Mouse (Mus musculus) CH12.LX (cell line): ENCODE measurements around the gene Polr2l. TPM values are rescaled to one million over a fixed set of nuclear protein-coding genes. Genes with fewer than 3 reads are reported as not detected.

Source experiments
- DNase-seq: peaks from one replicate; pipeline ENCODE4 v3.0.0-alpha.2; 2013; ENCODE audit errors: extremely low read depth
- H3K27ac ChIP-seq: 2 replicates; pipeline ENCODE4 v1.5.1; 2012; ENCODE audit warnings: low read depth, mild to moderate bottlenecking, control low read depth, moderate library complexity; ENCODE audit not compliant: insufficient read depth
- H3K27me3 ChIP-seq: replicated peaks from 2 replicates; pipeline ENCODE3; 2012; ENCODE audit warnings: inconsistent platforms
- H3K36me3 ChIP-seq, 2 experiments: replicated peaks in 1 of 2; 2 replicates each; pipeline versions ENCODE3 to v1.6.1; 2012; ENCODE audit warnings: inconsistent platforms in 1 of 2, low read length in 1 of 2, mild to moderate bottlenecking in 1 of 2, mixed read lengths in 1 of 2, moderate library complexity in 1 of 2; ENCODE audit not compliant: control insufficient read depth in 1 of 2, insufficient read depth in 1 of 2
- H3K4me1 ChIP-seq, 2 experiments: 2 replicates each; pipeline ENCODE4 v1.6.1; 2012; ENCODE audit warnings: inconsistent platforms in 1 of 2, moderate library complexity in 1 of 2; ENCODE audit not compliant: insufficient read depth in 2 of 2, control insufficient read depth in 1 of 2
- H3K4me2 ChIP-seq: 2 replicates; pipeline ENCODE4 v1.6.1; 2012; ENCODE audit warnings: low read depth, mild to moderate bottlenecking, control low read depth; ENCODE audit not compliant: poor library complexity, insufficient read depth, severe bottlenecking
- H3K4me3 ChIP-seq, 3 experiments: fragments of 150-350 bp in 1 of 3; sonication (generic) in 1 of 3; replicated peaks in 1 of 3; 2 replicates each; pipeline versions ENCODE3 to v1.5.1; 2011 to 2012; ENCODE audit warnings: low read depth in 2 of 3, low read length in 2 of 3, mild to moderate bottlenecking in 2 of 3, moderate library complexity in 2 of 3, control low read depth in 1 of 3, improper control_type of control experiment in 1 of 3, inconsistent platforms in 1 of 3, mixed read lengths in 1 of 3; ENCODE audit not compliant: poor library complexity in 1 of 3
- H3K79me2 ChIP-seq: replicated peaks from 2 replicates; pipeline ENCODE4 v1.6.1; 2012; ENCODE audit warnings: mild to moderate bottlenecking, moderate library complexity; ENCODE audit not compliant: control insufficient read depth, poor library complexity, insufficient read depth, severe bottlenecking; ENCODE audit errors: extremely low read depth
- H3K9ac ChIP-seq: 2 replicates; pipeline ENCODE4 v1.6.1; 2012; ENCODE audit warnings: low read depth, mild to moderate bottlenecking, control low read depth, moderate library complexity; ENCODE audit not compliant: insufficient read depth
- H3K9me3 ChIP-seq: replicated peaks from 2 replicates; pipeline ENCODE3; 2012; ENCODE audit warnings: low read length, inconsistent platforms, mixed read lengths
- BHLHE40 ChIP-seq: IDR thresholded peaks from 2 replicates; pipeline ENCODE4 v1.6.1; 2011; ENCODE audit warnings: mild to moderate bottlenecking, low read depth, low read length, improper control_type of control experiment
- ELF1 ChIP-seq: IDR thresholded peaks from 2 replicates; pipeline ENCODE4 v1.6.1; 2014; ENCODE audit warnings: low read depth, mild to moderate bottlenecking, inconsistent platforms, low read length, improper control_type of control experiment
- EP300 ChIP-seq: IDR thresholded peaks from 2 replicates; pipeline ENCODE4 v1.6.1; 2011; ENCODE audit warnings: low read length, improper control_type of control experiment
- ETS1 ChIP-seq: conservative IDR thresholded peaks from 2 replicates; pipeline ENCODE4 v1.6.1; 2012; ENCODE audit warnings: low read depth, mild to moderate bottlenecking, inconsistent platforms, low read length, improper control_type of control experiment, moderate library complexity
- IRF4 ChIP-seq: IDR thresholded peaks from 2 replicates; pipeline ENCODE4 v1.6.1; 2014; ENCODE audit warnings: low read depth, mild to moderate bottlenecking, inconsistent platforms, low read length, improper control_type of control experiment
- JUN ChIP-seq: IDR thresholded peaks from 2 replicates; pipeline ENCODE4 v1.6.1; 2011; ENCODE audit warnings: low read depth, mild to moderate bottlenecking, low read length, improper control_type of control experiment, moderate library complexity; ENCODE audit not compliant: insufficient read depth
- JUND ChIP-seq: conservative IDR thresholded peaks from 2 replicates; pipeline ENCODE4 v1.6.1; 2011; ENCODE audit warnings: low read depth, low read length, improper control_type of control experiment
- MAFK ChIP-seq: IDR thresholded peaks from 2 replicates; pipeline ENCODE4 v1.6.1; 2011; ENCODE audit warnings: low read length, improper control_type of control experiment; ENCODE audit not compliant: insufficient replicate concordance
- MAX ChIP-seq: IDR thresholded peaks from 2 replicates; pipeline ENCODE4 v1.6.1; 2011; ENCODE audit warnings: low read length, improper control_type of control experiment
- MEF2A ChIP-seq: IDR thresholded peaks from 2 replicates; pipeline ENCODE4 v1.6.1; 2014; ENCODE audit warnings: low read depth, mild to moderate bottlenecking, inconsistent platforms, low read length, improper control_type of control experiment, borderline replicate concordance
- MXI1 ChIP-seq: IDR thresholded peaks from 2 replicates; pipeline ENCODE4 v1.6.1; 2011; ENCODE audit warnings: mild to moderate bottlenecking, low read depth, low read length, improper control_type of control experiment
- MYC ChIP-seq: IDR thresholded peaks from 2 replicates; pipeline ENCODE4 v1.6.1; 2011; ENCODE audit warnings: low read depth, mild to moderate bottlenecking, improper control_type of control experiment, low read length
- NELFE ChIP-seq: IDR thresholded peaks from 2 replicates; pipeline ENCODE4 v1.6.1; 2011; ENCODE audit warnings: low read depth, low read length, improper control_type of control experiment
- PAX5 ChIP-seq: IDR thresholded peaks from 2 replicates; pipeline ENCODE4 v1.6.1; 2012; ENCODE audit warnings: low read length, inconsistent platforms, mixed read lengths
- SMC3 ChIP-seq: IDR thresholded peaks from 2 replicates; pipeline ENCODE4 v1.6.1; 2011; ENCODE audit warnings: low read depth, low read length, improper control_type of control experiment
- TBP ChIP-seq: conservative IDR thresholded peaks from 2 replicates; pipeline ENCODE4 v1.6.1; 2011; ENCODE audit warnings: low read depth, low read length, improper control_type of control experiment
- UBTF ChIP-seq: IDR thresholded peaks from 2 replicates; pipeline ENCODE4 v1.6.1; 2012; ENCODE audit warnings: low read depth, mild to moderate bottlenecking, inconsistent platforms, low read length, improper control_type of control experiment, moderate library complexity
- USF1 ChIP-seq: IDR thresholded peaks from 2 replicates; pipeline ENCODE4 v1.6.1; 2014; ENCODE audit warnings: low read depth, mild to moderate bottlenecking, inconsistent platforms, low read length, improper control_type of control experiment
- dilution Hi-C: fragments of 300-500 bp; cut with MboI; formaldehyde crosslinking; loops from 2 replicates; pipeline ENCODE4 v1.14.3; 2020; ENCODE audit warnings: low sequenced_read_pairs; ENCODE audit not compliant: extremely low pct_unique_long_range_greater_than_20kb, extremely low pct_ligation_motif_present
- in situ Hi-C: fragments of 300-500 bp; cut with MboI; formaldehyde crosslinking; loops from 3 replicates; pipeline ENCODE4 v1.14.3; 2019; ENCODE audit warnings: low sequenced_read_pairs, low pct_ligation_motif_present, low pct_unique_long_range_greater_than_20kb, mixed read lengths
- polyA plus RNA-seq: library from polyadenylated mRNA; unstranded; fragments of >175 nt; gene quantifications from 2 replicates; pipeline ENCODE4 v1.2.1, GENCODE M21; 2012; ENCODE audit warnings: low read depth; ENCODE audit not compliant: insufficient read length
- total RNA-seq, 2 experiments: library from RNA; depleted of rRNA; stranded (reverse); fragments of 300-350 nt in 1 of 2; fragments of >200 nt in 1 of 2; gene quantifications; 2 replicates each; pipeline ENCODE4 v1.2.3; 2012 to 2014

Polr2l gene
- total and polyA plus RNA-seq, 3 experiments: 35.7 to 82.3 (median 64.8) TPM

- Histone ChIP-seq H3K4me3 (no peak overlapping the region), H3K79me2 (no peaks in the 10 kb centered on the region), H3K4me1 (peaks cover 2 to 30% of the 10 kb centered on the region in 2 experiments; a peak in 2 of 4 replicates), H3K36me3 (peaks cover 28 to 70% of the 10 kb centered on the region in 2 experiments), H3K9ac (no peak overlapping the region), H3K27ac (no peak overlapping the region), H3K9me3 (no peaks in the 10 kb centered on the region), H3K4me2 (no peak overlapping the region), H3K27me3 (no peaks in the 10 kb centered on the region)
- in situ Hi-C loops (no loop called here), dilution Hi-C loops (no loop called here)
- no peak for DNase-seq
- no peak for TF ChIP-seq BHLHE40
- no peak for TF ChIP-seq MAFK
- no peak for TF ChIP-seq ETS1
- no peak for TF ChIP-seq USF1
- TF ChIP-seq MEF2A: no peak
- TF ChIP-seq ELF1: no peak
- no peak for TF ChIP-seq NELFE
- TF ChIP-seq SMC3: no peak
- no peak for TF ChIP-seq UBTF
- TF ChIP-seq TBP: no peak
Observed at GRCm38 (mm10) chr7:141510681-141511191, 35.8 kb upstream of the Polr2l start.

DNA sequence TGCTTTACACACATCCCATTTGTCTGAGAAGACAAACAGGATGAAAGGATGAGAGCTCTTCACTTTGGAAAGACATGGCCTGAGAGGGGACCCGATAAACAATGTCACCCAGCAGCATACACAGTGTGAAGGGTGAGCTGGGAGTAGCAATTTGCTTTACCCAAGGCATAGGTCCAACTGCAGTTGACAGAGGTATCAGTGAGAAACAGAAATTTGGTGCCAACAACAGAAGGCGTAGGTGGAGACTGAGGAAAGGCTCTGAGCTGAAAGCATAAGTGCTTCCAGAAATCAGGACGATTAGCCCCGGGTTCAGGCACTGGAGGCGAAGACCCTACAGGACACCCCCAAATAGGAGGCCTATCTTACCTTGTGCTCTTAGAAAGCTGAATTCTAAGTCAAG is 35.3 kb upstream of the Polr2l start:
- dilution Hi-C loops (no loop called here), in situ Hi-C loops (no loop called here)
- no peak overlapping the region for H3K4me2 ChIP-seq
- no peak for DNase-seq
- no peak for TF ChIP-seq JUND
- TF ChIP-seq NELFE: no peak
- TF ChIP-seq JUN: no peak
- TF ChIP-seq MXI1: no peak
- no peak for TF ChIP-seq MAX
- no peak for TF ChIP-seq PAX5
- no peak for TF ChIP-seq UBTF
- TF ChIP-seq MEF2A: no peak
- no peak for TF ChIP-seq IRF4
- no peak for TF ChIP-seq EP300
- no peak for TF ChIP-seq MYC
- TF ChIP-seq MAFK: no peak
- no peaks in the 10 kb centered on the region for H3K9me3 ChIP-seq
- peaks cover 2 to 30% of the 10 kb centered on the region in 2 experiments; a peak in 2 of 4 replicates for H3K4me1 ChIP-seq
- peaks cover 24 to 69% of the 10 kb centered on the region in 2 experiments for H3K36me3 ChIP-seq
- H3K27ac ChIP-seq: no peak overlapping the region
- H3K27me3 ChIP-seq: no peaks in the 10 kb centered on the region
- H3K9ac ChIP-seq: no peak overlapping the region
- H3K4me3 ChIP-seq: no peak overlapping the region
- H3K79me2 ChIP-seq: no peaks in the 10 kb centered on the region
